Mouse (Mus musculus): ENCODE measurements at regions not wholly inside any gene's neighbourhood (a gene's known extent, or its start where the extent isn't known, plus 50 kb on each side); places are given as distances from the start of the nearest gene placed in this dataset. TPM values are rescaled to one million over a fixed set of nuclear protein-coding genes. Genes with fewer than 3 reads are reported as not detected.

- Histone ChIP-seq H3K36me3 (ENCODE audit: control insufficient read depth, insufficient read depth, low read length) (no peaks in the 10 kb centered on the region), H3K9me3 (ENCODE audit: control insufficient read depth, low read length) (no peaks in the 10 kb centered on the region), H3K27me3 (ENCODE audit: control insufficient read depth, insufficient read depth, low read length) (no peaks in the 10 kb centered on the region), H3K4me1 (ENCODE audit: control insufficient read depth, insufficient read depth, low read length) (no peaks in the 10 kb centered on the region), H3K4me3 (replicated peaks; ENCODE audit: low read length) (no peak overlapping the region), H3K4me2 (replicated peaks; ENCODE audit: low read depth, low read length, severe bottlenecking) (no peak overlapping the region), H3K27ac (replicated peaks; ENCODE audit: low read depth, low read length) (no peak overlapping the region), H3K9ac (ENCODE audit: low read depth, low read length, severe bottlenecking) (no peak overlapping the region)
- ATAC-seq (ENCODE audit: low FRiP score, low read depth) (no peak), DNase-seq (ENCODE audit: low spot score) (no peak)
- no peak for TF ChIP-seq POLR2A (IDR thresholded peaks at IDR 0.05; ENCODE audit: borderline replicate concordance, extremely low read depth, insufficient read depth, insufficient read length)
- 86% methylated on average over 2 of the region's 2 CpGs for WGBS
These were observed 55.2 kb upstream of the Tecrl start for GRCm38 (mm10) chr5:83410221-83410620.

- H3K4me3 ChIP-seq (replicated peaks; ENCODE audit: low read length): no peak overlapping the region
- H3K27ac ChIP-seq (replicated peaks; ENCODE audit: low read depth, low read length): no peak overlapping the region
- no peaks in the 10 kb centered on the region for H3K27me3 ChIP-seq (ENCODE audit: control insufficient read depth, insufficient read depth, low read length)
- TF ChIP-seq POLR2A (IDR thresholded peaks at IDR 0.05; ENCODE audit: borderline replicate concordance, extremely low read depth, insufficient read depth, insufficient read length): no peak
- H3K9ac ChIP-seq (ENCODE audit: low read depth, low read length, severe bottlenecking): no peak overlapping the region
- H3K9me3 ChIP-seq (ENCODE audit: control insufficient read depth, low read length): no peaks in the 10 kb centered on the region
- H3K4me2 ChIP-seq (replicated peaks; ENCODE audit: low read depth, low read length, severe bottlenecking): no peak overlapping the region
- WGBS: 70% methylated on average over 4 of the region's 4 CpGs
- ATAC-seq (ENCODE audit: low FRiP score, low read depth) (peak; percentile 68), DNase-seq (ENCODE audit: low spot score) (peak; percentile 19)
- no peaks in the 10 kb centered on the region for H3K4me1 ChIP-seq (ENCODE audit: control insufficient read depth, insufficient read depth, low read length)
- H3K36me3 ChIP-seq (ENCODE audit: control insufficient read depth, insufficient read depth, low read length): no peaks in the 10 kb centered on the region
These were observed 50.4 kb upstream of the Tecrl start for GRCm38 (mm10) chr5:83405266-83405954.

Small RNA genes in the stretch of these regions (microRNA-seq; reads per million reads assigned to microRNA genes)
- not detected for gene Gm44303
